18 mouse cellular contexts compared by ENCODE assay signal in the genomic region with DNA sequence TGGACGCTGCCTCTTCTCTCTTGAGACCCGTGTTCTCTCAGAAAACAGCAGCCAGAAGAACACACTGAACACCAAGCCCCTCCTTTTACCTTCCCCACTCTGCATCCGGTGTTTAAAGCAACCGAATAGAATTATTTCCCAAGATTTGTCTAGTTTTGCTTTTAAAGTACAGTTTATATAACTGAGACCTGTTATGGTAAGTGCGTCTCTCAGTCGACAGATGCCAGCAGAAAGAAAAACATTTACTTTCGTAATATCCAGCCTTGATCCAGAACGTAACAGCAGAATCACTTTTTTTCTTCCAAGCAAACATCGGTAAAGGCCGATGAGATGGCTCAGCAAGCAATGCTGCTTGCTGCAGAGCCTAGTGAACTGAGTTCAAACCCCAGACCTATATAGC. TPM values are rescaled to one million over a fixed set of nuclear protein-coding genes. Genes with fewer than 3 reads are reported as not detected.
DNase-seq lines count a peak whose midpoint lies in the region; ATAC-seq and TF ChIP-seq lines count a peak whose summit lies in the region.
"Had no signal": no experiment of that assay in that cellular context is flagged by ENCODE, and none has a peak within 500 bp of the region (broad histone marks: within the 10 kb centered on the region; RNA-seq: fewer than 3 reads in every experiment).

No protein-coding gene starts in this region.

- ATAC-seq in erythroid progenitor cell, adult 5-6 weeks (replicated peaks; ENCODE audit: low FRiP score, poor library complexity, severe bottlenecking), result no peak
- ATAC-seq: forebrain, embryonic 13.5 days; hindbrain, embryonic 16.5 days had no signal

- no peak for DNase-seq in left cerebral cortex, adult 2 months (ENCODE audit: extremely low spot score in 1 of 2, low spot score in 2 of 2)
- DNase-seq in left cerebral cortex, postnatal 36 days (ENCODE audit: low spot score in 2 of 2), result no peak
- DNase-seq in NIH3T3 (ENCODE audit: low read depth), result peak; percentile 25
- peak; percentile 70 for DNase-seq in brain, adult 2 months (ENCODE audit: low read depth, low spot score)
- peak; percentile 60 for DNase-seq in lung, postnatal 36 days
- DNase-seq in right cerebral cortex, postnatal 14 days, result no peak
- DNase-seq: adrenal gland, postnatal 36 days; cerebellum, postnatal 10 days; heart, adult 11 months; heart, postnatal 36 days; right cerebral cortex, postnatal 25 days had no signal

- TF ChIP-seq CTCF in left cerebral cortex, adult 2 months (IDR thresholded peaks at IDR 0.05), result no peak

- intact Hi-C loops in left cerebral cortex, adult 2 months (cut with DNase I), result no loop called here
- intact Hi-C loops in left cerebral cortex, postnatal 36 days (cut with DNase I), result no loop called here

- H3K4me3 ChIP-seq in left cerebral cortex, adult 2 months, result no peak overlapping the region
- H3K4me3 ChIP-seq: forebrain, embryonic 13.5 days; heart, embryonic 13.5 days; limb, embryonic 15.5 days; midbrain, embryonic 12.5 days had no signal

- H3K27ac ChIP-seq in left cerebral cortex, adult 2 months, result peak overlapping the region; percentile 82
- H3K27ac ChIP-seq: forebrain, embryonic 13.5 days; heart, embryonic 13.5 days; limb, embryonic 15.5 days; macrophage; midbrain, embryonic 12.5 days had no signal

RNA-seq across cellular contexts. Expression of a gene that starts 45.3 kb away (rescaled TPM):
- total RNA-seq in left cerebral cortex, adult 2 months (2021), result 1 to 10 TPM; 8.3 to 8.9 TPM
- 1 to 10 TPM; 5.1 to 9.6 TPM for total RNA-seq in left cerebral cortex, postnatal 36 days (2021)
- total RNA-seq in erythroid progenitor cell, adult 5-6 weeks (2015; ENCODE audit: low replicate concordance), result 1.8 TPM in 1 of 2 replicates, not detected in the other
- total RNA-seq in erythroid progenitor cell, adult 5-6 weeks (2017; ENCODE audit: low replicate concordance), result 1.9 TPM in 1 of 2 replicates, not detected in the other

Comparison
In these comparisons a context has a peak if more than half of its experiments do, and no peak if none do; other contexts are left out.
1. DNase-seq: peak in NIH3T3 (single experiment), brain, adult 2 months (single experiment) and lung, postnatal 36 days (single experiment); none in left cerebral cortex, adult 2 months (0 of 2), left cerebral cortex, postnatal 36 days (0 of 2) and right cerebral cortex, postnatal 14 days (single experiment).